Mouse (Mus musculus): ENCODE results near the gene Fut9. TPM values are rescaled to one million over a fixed set of nuclear protein-coding genes. Genes with fewer than 3 reads are reported as not detected.

Fut9 gene
- total RNA-seq, 2 experiments from 2014 or later = 51.1 to 52.5 TPM

- no peak for DNase-seq
These were observed 154.5 kb downstream of the Fut9 start for GRCm38 (mm10) chr4:25645580-25645979.

- DNase-seq = no peak
These were observed 158.1 kb downstream of the Fut9 start for GRCm38 (mm10) chr4:25641993-25642392.

GRCm38 (mm10) chr4:25633262-25633661 is 166.8 kb downstream of the Fut9 start:
- DNase-seq = no peak

- DNase-seq = no peak
These were observed 171.9 kb downstream of the Fut9 start for GRCm38 (mm10) chr4:25628113-25628512.

- no peak for DNase-seq
These were observed 172.6 kb downstream of the Fut9 start for GRCm38 (mm10) chr4:25627467-25627866.

- no peak for DNase-seq
These were observed 173.0 kb downstream of the Fut9 start for GRCm38 (mm10) chr4:25627039-25627438.

- no peak for DNase-seq
These were observed 176.9 kb downstream of the Fut9 start for GRCm38 (mm10) chr4:25623176-25623575.

- no peak for DNase-seq
These were observed 182.7 kb downstream of the Fut9 start for GRCm38 (mm10) chr4:25617301-25617700.

- no peak for DNase-seq
These were observed 186.6 kb downstream of the Fut9 start for GRCm38 (mm10) chr4:25613426-25613825.

- DNase-seq = no peak
These were observed 189.6 kb downstream of the Fut9 start for GRCm38 (mm10) chr4:25610481-25610880.

- no peak for DNase-seq
These were observed 206.8 kb downstream of the Fut9 start for GRCm38 (mm10) chr4:25593218-25593617.

All from layer of hippocampus, postnatal 36 days (tissue).